Mouse (Mus musculus) left cerebral cortex, postnatal 10 days (tissue): ENCODE measurements around the gene Mrps10. TPM values are rescaled to one million over a fixed set of nuclear protein-coding genes. Genes with fewer than 3 reads are reported as not detected.
"Not testable (repeated sequence)": the region's sequence is repeated elsewhere in the genome, so short reads cannot be mapped to it uniquely, and the experiment has no call there.

ENCODE experiments used
- DNase-seq, 2 experiments: peaks; one replicate each; pipeline ENCODE4 v3.0.0; 2021 to 2022; ENCODE audit warnings: low spot score in 2 of 2, mixed read lengths in 1 of 2; ENCODE audit errors: extremely low spot score in 1 of 2
- intact Hi-C: fragments of 180-260 bp; cut with DNase I; formaldehyde crosslinking; loops from one replicate; pipeline ENCODE4 v1.15.1; 2025
- total RNA-seq, 2 experiments: library from RNA; stranded (reverse); gene quantifications; 2 replicates each; pipeline ENCODE4 v1.2.3; 2021

The Mrps10 gene
- total RNA-seq: 10 to 100 TPM; 28.8 to 29.6 TPM

GRCm38 (mm10) chr17:47368401-47369086, at the start of gene Mrps10:
Gene Mrps10, plus strand, starts transcription at chr17:47368887.
- peak; percentile 91 to 92 for DNase-seq

GRCm38 (mm10) chr17:47318972-47319625, 49.6 kb upstream of the Mrps10 start:
- peak in 1 of 2 experiments; percentile 52 for DNase-seq
- intact Hi-C loops: no loop called here

More at GRCm38 (mm10) chr17:47368401-47369086, at the start of gene Mrps10:
- intact Hi-C loops: no loop called here

- no peak for DNase-seq
- intact Hi-C loops: no loop called here
These were observed 48.9 kb upstream of the Mrps10 start for GRCm38 (mm10) chr17:47319761-47320160.

DNA sequence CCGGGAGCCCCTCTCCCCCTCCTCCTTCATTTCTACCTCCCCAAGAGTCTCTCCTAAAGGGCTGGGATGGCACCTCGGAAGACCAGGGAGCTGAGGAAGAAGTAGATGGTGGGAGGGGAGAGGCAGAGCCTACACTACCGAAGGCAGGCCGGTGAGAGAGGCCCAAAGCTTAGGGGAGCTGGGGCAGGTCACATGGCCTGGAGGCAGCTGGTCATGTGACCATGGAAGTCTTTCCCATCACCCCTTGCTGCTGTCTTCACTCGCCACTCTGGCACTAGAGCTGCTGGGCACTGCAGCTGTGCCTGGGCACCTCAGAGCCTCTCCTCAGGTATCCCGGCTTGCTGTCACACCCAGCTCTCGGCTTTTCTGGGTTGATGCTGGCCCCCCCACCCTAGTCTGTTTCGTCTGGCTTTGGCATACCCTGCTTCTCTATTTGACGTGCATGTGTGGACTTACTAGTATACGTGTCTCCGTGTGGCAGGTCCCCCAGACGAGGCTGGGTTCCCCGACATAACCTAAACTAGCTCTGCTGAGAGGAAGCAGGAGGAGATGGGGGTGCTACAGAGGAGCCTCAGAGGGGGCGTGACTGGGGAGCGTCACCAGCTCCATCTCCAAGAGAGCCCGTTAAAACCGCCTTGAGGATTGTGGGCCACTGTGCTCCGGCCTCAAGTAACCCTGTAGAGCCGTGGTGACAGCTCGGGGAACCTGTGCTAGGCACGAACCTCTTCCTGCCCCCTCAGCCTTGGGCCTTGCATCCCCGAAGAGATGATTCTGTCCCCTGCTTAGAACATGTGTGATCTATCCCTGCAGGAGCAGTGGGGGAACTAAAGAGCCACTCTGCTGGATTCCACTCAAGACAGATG, 46.3 kb upstream of the Mrps10 start:
- DNase-seq: no peak
- intact Hi-C loops: no loop called here

GRCm38 (mm10) chr17:47322991-47323295, 45.7 kb upstream of the Mrps10 start:
- no peak for DNase-seq
- intact Hi-C loops: no loop called here

DNA sequence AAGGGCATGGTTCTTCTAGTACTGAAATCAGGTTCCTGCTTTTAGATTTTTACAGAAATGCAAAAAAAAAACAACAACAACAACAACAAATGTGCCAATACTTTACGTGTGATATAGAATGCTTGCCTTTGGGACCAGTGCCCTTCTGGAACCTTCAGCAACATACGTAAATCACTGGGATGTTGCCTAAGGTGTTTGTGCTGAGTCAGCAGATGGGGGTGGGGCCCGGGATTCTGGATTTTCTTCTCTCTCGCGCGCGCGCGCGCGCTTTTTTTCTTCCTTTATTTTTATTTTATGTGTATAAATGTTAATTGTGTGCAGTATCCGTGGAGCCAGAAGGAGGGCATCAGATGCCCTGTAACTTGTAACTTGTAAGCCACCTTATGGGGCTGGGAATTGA, 41.1 kb upstream of the Mrps10 start:
- intact Hi-C loops: loop anchor here (5.0 kb wide), 1 partner anchor 185 kb away; no protein-coding TSS in a partner anchor
- DNase-seq: no peak

DNA sequence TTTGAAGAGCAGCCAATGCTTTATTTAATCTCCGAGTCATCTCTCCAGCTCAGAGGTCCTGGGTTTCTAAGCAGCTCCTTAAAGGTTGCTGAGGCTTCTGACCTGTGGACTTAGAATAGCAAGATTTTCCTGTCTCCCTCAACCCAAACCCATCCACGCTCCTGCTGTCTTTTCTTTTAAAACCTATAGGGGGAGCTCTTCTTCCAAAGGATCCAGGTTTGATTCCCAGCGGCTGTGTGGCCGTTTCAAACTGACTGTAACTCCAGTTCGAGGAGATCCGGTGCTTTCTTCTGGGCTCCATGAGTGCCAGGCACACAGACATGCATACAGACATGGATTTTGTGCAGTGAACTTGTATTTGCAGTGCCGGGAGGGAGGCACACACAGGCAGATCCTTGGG, 40.7 kb upstream of the Mrps10 start:
- intact Hi-C loops: loop anchor here (5.0 kb wide), 1 partner anchor 186 kb away; no protein-coding TSS in a partner anchor
- DNase-seq: no peak

- no peak for DNase-seq
- intact Hi-C loops: loop anchor here (5.0 kb wide), 1 partner anchor 186 kb away; no protein-coding TSS in a partner anchor
These were observed 39.9 kb upstream of the Mrps10 start for GRCm38 (mm10) chr17:47328552-47329343.

- DNase-seq: no peak
- intact Hi-C loops: loop anchor here (5.0 kb wide), 1 partner anchor 293 kb away; no protein-coding TSS in a partner anchor
These were observed 38.1 kb upstream of the Mrps10 start for GRCm38 (mm10) chr17:47330616-47331015.

GRCm38 (mm10) chr17:47332001-47332611, 36.6 kb upstream of the Mrps10 start:
- intact Hi-C loops: loop anchor here (5.0 kb wide), 1 partner anchor 295 kb away; no protein-coding TSS in a partner anchor
- peak in 1 of 2 experiments; percentile 61 for DNase-seq

- not testable (repeated sequence) for DNase-seq
- intact Hi-C loops: loop anchor here (5.0 kb wide), 1 partner anchor 295 kb away; no protein-coding TSS in a partner anchor
These were observed 36.0 kb upstream of the Mrps10 start for GRCm38 (mm10) chr17:47332664-47333063.

- intact Hi-C loops: loop anchor here (5.0 kb wide), 1 partner anchor 296 kb away; no protein-coding TSS in a partner anchor
These were observed 35.3 kb upstream of the Mrps10 start for GRCm38 (mm10) chr17:47333409-47333808.

DNA sequence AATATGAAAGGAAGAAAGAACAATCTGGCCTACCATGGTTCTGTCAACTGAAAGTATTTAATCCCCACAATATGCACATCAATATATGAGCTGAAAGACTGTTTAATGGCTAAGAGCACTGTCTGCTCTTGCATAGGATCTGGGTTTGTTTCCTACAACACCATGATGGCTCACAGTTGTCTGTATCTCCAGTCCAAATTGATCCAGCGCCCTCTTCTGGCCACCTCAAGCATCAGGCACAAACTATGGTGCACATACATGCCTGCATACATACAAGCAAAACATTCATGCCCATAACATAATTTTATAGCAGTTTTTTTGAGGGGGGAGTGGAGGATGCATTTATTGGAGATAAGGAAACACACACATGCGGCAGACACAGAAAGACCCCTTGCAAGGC, 25.6 kb upstream of the Mrps10 start:
- intact Hi-C loops: no loop called here
- DNase-seq: no peak

More at GRCm38 (mm10) chr17:47333409-47333808, 35.3 kb upstream of the Mrps10 start:
- DNase-seq: no peak

- no peak for DNase-seq
- intact Hi-C loops: no loop called here
These were observed 18.9 kb upstream of the Mrps10 start for GRCm38 (mm10) chr17:47349721-47350319.

- intact Hi-C loops: no loop called here
- peak in 1 of 2 experiments; percentile 62 for DNase-seq
These were observed 8.7 kb upstream of the Mrps10 start for GRCm38 (mm10) chr17:47359964-47360363.

DNA sequence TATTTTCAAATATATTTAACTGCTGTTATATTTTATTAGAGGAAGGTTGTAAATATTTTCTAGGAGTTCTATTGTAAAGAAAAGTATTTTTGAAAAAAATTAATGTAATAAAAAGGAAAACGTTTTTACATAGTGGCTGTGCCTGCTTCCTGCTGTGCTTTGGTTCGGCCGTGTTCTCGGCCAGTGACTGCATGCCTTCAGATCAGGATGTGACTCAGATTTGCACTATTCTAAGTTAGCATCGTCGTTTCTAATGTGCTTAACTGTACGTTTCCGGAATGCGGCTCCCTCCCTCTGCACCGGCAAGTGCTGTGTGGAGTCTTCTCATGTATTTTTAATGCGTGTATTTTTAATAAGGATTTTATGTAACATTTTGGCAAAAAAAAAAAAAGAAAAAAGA, 7.3 kb upstream of the Mrps10 start:
- intact Hi-C loops: no loop called here
- DNase-seq: no peak

GRCm38 (mm10) chr17:47369087-47369443, 378 bp downstream of the Mrps10 start:
- intact Hi-C loops: no loop called here
- DNase-seq: peak in 1 of 2 experiments; percentile 40

GRCm38 (mm10) chr17:47371451-47371850, 2.8 kb downstream of the Mrps10 start:
- intact Hi-C loops: loop anchor here (10.0 kb wide), 1 partner anchor 113 kb away; no protein-coding TSS in a partner anchor
- peak; percentile 51 to 57 for DNase-seq
